Mouse (Mus musculus) ES-Bruce4 (cell line): ENCODE results near the gene Setd2. TPM values are rescaled to one million over a fixed set of nuclear protein-coding genes. Genes with fewer than 3 reads are reported as not detected.
A peak's percentile ranks its signal among the peaks of the same experiment; 100 is the strongest.

Experiments used
- H3K27ac ChIP-seq: 2 replicates; pipeline ENCODE4 v1.5.1; 2012; ENCODE audit warnings: low read length, inconsistent platforms; ENCODE audit not compliant: insufficient read depth
- H3K27me3 ChIP-seq: 2 replicates; pipeline ENCODE4 v1.6.1; 2012; ENCODE audit warnings: mild to moderate bottlenecking, low read length, inconsistent platforms; ENCODE audit not compliant: control insufficient read depth, poor library complexity, insufficient read depth, severe bottlenecking
- H3K36me3 ChIP-seq: 2 replicates; pipeline ENCODE4 v1.6.1; 2012; ENCODE audit warnings: inconsistent platforms, mild to moderate bottlenecking, low read length, moderate library complexity; ENCODE audit not compliant: control insufficient read depth, poor library complexity, insufficient read depth, severe bottlenecking
- H3K4me1 ChIP-seq: one replicate; pipeline ENCODE4 v1.8.1; 2011; ENCODE audit warnings: low read length; ENCODE audit not compliant: control insufficient read depth, insufficient read depth
- H3K4me3 ChIP-seq: 2 replicates; pipeline ENCODE4 v1.5.1; 2011; ENCODE audit warnings: low read depth, mild to moderate bottlenecking, low read length
- H3K9ac ChIP-seq: 2 replicates; pipeline ENCODE4 v1.6.1; 2012; ENCODE audit warnings: low read depth, mild to moderate bottlenecking, inconsistent platforms; ENCODE audit not compliant: poor library complexity, severe bottlenecking
- H3K9me3 ChIP-seq: replicated peaks from 2 replicates; pipeline ENCODE4 v1.6.1; 2012; ENCODE audit warnings: mild to moderate bottlenecking, low read length, inconsistent platforms; ENCODE audit not compliant: control insufficient read depth, poor library complexity, insufficient read depth, severe bottlenecking
- CTCF ChIP-seq: IDR thresholded peaks from one replicate; pipeline ENCODE4 v1.8.1; 2011; ENCODE audit warnings: low read depth, low read length
- EP300 ChIP-seq: IDR thresholded peaks from 2 replicates; pipeline ENCODE4 v1.6.1; 2011; ENCODE audit warnings: low read depth, low read length; ENCODE audit not compliant: insufficient read depth
- POLR2A ChIP-seq: IDR thresholded peaks from one replicate; pipeline ENCODE4 v1.8.1; 2011; ENCODE audit warnings: low read length; ENCODE audit not compliant: insufficient read depth
- polyA plus RNA-seq: library from polyadenylated mRNA; stranded (reverse); fragments of >200 nt; gene quantifications from 2 replicates; pipeline ENCODE4 v1.2.4, GENCODE M21; 2011; ENCODE audit warnings: low read depth; ENCODE audit not compliant: missing spikeins, insufficient read depth, insufficient read length

Gene Setd2
- polyA plus RNA-seq, 1 experiment, result 86.0 TPM

DNA sequence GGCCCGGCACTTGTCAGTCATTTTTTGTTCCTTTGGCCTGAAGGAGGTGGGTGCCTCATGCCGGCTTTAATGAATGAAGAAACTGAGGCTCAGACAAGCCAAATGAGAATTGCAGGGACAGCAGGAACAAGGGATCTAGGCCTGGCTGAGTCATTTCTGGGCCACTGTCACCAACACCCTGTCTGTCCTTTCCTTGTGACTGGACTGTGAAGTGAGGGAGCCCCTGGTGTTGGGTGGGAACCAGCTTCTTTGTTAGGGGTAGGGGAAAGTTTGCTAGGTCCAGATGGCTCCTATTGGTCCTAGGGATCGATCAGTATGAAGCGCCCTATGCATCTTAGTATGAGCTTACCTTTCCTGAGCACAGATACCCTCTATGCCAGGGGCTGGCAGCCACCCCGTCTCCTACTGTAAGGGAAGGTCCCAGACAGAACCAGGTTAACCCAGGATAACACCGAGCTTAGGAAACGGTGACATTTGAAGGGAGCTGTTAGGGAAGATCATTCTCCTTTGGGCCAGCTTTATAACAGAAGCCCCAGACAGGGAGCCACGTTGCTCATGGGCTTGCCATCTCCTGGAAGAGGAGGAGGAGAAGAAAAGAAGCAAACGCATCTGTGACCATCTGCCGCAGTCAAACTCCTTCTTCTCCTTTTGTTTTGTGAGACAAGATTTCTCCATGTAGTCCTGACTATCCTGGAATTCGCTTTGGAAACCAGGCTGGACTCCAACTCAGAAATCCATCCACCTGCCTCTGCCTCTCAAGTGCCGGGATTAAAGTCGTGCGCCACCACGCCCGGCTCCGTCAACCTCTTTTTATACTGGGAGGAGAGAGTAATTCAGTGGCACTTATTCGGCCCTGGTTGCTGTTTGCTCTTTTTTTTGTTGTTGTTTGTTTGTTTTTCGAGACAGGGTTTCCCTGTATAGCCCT, 122.6 kb downstream of the Setd2 start:
- Histone ChIP-seq H3K9ac (peak overlapping the region; percentile 72), H3K4me1 (peaks cover 3% of the 10 kb centered on the region), H3K36me3 (no peaks in the 10 kb centered on the region), H3K27ac (no peak overlapping the region), H3K9me3 (no peaks in the 10 kb centered on the region), H3K4me3 (no peak overlapping the region; the same call in 1 of the 2 replicates), H3K27me3 (no peaks in the 10 kb centered on the region)
- TF ChIP-seq EP300 (no peak), POLR2A (no peak), CTCF (no peak)

GRCm38 (mm10) chr9:110655651-110656007, 123.2 kb downstream of the Setd2 start:
- no peak for TF ChIP-seq CTCF
- no peak for TF ChIP-seq POLR2A
- no peak for TF ChIP-seq EP300
- peak overlapping the region; percentile 52 for H3K9ac ChIP-seq
- no peaks in the 10 kb centered on the region for H3K9me3 ChIP-seq
- peak overlapping the region; percentile 68 for H3K4me3 ChIP-seq
- peak overlapping the region; percentile 70 for H3K27ac ChIP-seq
- H3K27me3 ChIP-seq, result no peaks in the 10 kb centered on the region
- peaks cover 3% of the 10 kb centered on the region for H3K4me1 ChIP-seq
- H3K36me3 ChIP-seq, result no peaks in the 10 kb centered on the region

- no peaks in the 10 kb centered on the region for H3K36me3 ChIP-seq
- H3K27me3 ChIP-seq, result no peaks in the 10 kb centered on the region
- H3K9me3 ChIP-seq, result no peaks in the 10 kb centered on the region
- TF ChIP-seq EP300 (0 out of 2 replicates have a peak, but pooled peaks have one; percentile 3), POLR2A (peak; percentile 40), CTCF (no peak)
- peak within 1 kb of the TSS; percentile 70 for H3K27ac ChIP-seq
- H3K4me1 ChIP-seq, result peaks cover 3% of the 10 kb centered on the region
- H3K4me3 ChIP-seq, result peak within 1 kb of the TSS; percentile 92
- H3K9ac ChIP-seq, result peak within 1 kb of the TSS; percentile 69
Measured at GRCm38 (mm10) chr9:110656249-110657221, 124.1 kb downstream of the Setd2 start, which contains the start of gene Ccdc12. Gene Ccdc12 (plus strand): TSS chr9:110656503.

DNA sequence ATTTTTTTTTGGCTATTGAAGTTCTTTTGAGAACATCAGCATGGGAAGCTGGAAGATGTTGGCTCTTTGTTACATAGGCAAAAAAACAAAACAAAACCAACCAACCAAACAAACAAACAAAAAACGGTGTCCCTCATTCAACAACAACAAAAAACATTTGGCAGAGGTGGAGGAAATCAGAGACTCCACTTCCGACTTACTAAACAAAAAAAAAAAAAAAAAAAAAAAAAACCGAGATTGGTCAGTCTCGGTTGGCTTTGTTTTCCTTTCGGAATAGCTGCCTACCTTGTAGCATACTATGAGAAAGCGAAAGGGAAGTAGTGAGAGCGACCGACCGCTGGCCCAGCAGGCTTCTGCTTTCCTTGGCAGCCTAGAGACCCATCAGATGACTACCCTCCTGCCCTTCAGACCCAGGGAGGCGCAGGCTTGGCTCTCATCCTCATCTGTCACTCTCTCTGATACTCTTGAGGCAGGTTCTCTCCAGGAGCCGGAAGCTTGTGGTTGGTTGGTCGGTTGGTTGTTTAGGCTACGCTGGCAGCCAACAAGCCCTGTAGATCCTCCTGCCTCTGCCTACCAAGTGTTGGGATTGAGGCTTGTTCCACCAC, 125.2 kb downstream of the Setd2 start:
- H3K9ac ChIP-seq, result peak overlapping the region; percentile 69

GRCm38 (mm10) chr9:110659521-110659920, 127.1 kb downstream of the Setd2 start:
- no peak for TF ChIP-seq POLR2A
- no peak for TF ChIP-seq CTCF
- no peak for TF ChIP-seq EP300
- no peaks in the 10 kb centered on the region for H3K27me3 ChIP-seq
- no peaks in the 10 kb centered on the region for H3K9me3 ChIP-seq
- H3K4me3 ChIP-seq, result no peak overlapping the region
- H3K36me3 ChIP-seq, result no peaks in the 10 kb centered on the region
- no peak overlapping the region for H3K27ac ChIP-seq
- no peaks in the 10 kb centered on the region for H3K4me1 ChIP-seq
- H3K9ac ChIP-seq, result no peak overlapping the region

More for the DNA sequence above, 125.2 kb downstream of the Setd2 start:
- Histone ChIP-seq H3K36me3 (no peaks in the 10 kb centered on the region), H3K4me1 (peaks cover 2% of the 10 kb centered on the region), H3K9me3 (no peaks in the 10 kb centered on the region), H3K4me3 (no peak overlapping the region), H3K27me3 (no peaks in the 10 kb centered on the region), H3K27ac (no peak overlapping the region)
- no peak for TF ChIP-seq EP300
- no peak for TF ChIP-seq POLR2A
- no peak for TF ChIP-seq CTCF
